Mouse (Mus musculus) monocyte, adult 59 days (primary cell): ENCODE data around the gene Yy1. TPM values are rescaled to one million over a fixed set of nuclear protein-coding genes. Genes with fewer than 3 reads are reported as not detected.

Experiments used
- total RNA-seq, 2 experiments: library from RNA; stranded (reverse); gene quantifications; one replicate each; pipeline ENCODE4 v1.2.4; 2023

The Yy1 gene
- total RNA-seq, result 10 to 100 TPM; 72.0 to 74.7 TPM

GRCm38 (mm10) chr12:108792546-108793452, at the start of gene Yy1:
Gene Yy1 (plus strand): TSS chr12:108792973.

GRCm38 (mm10) chr12:108835840-108836409, 43.2 kb downstream of the Yy1 start, which contains the start of the genes Slc25a29 and Slc25a47:
Gene Slc25a29 (minus strand): TSS chr12:108835883.
Gene Slc25a47 (plus strand): TSS chr12:108836046.

Other genes with a start within 250 kb of the Yy1 start
- gene Evl, start 238.3 kb upstream of the Yy1 start, total RNA-seq, result 100 to 1,000 TPM; 369 to 377 TPM
- not detected for gene Degs2, start 90.7 kb upstream of the Yy1 start, total RNA-seq
- 1 to 10 TPM; 1.1 to 3.2 TPM for gene Slc25a29, start 42.9 kb downstream of the Yy1 start, total RNA-seq
- 1 to 10 TPM; 1.7 to 2.7 TPM for gene Slc25a47, start 43.1 kb downstream of the Yy1 start, total RNA-seq
- 10 to 100 TPM in 1 of 2 experiments, 1 to 10 TPM in 1; 5.6 to 10.3 TPM for gene Wdr25, start 100.7 kb downstream of the Yy1 start, total RNA-seq
- gene Wars, start 101.2 kb downstream of the Yy1 start, total RNA-seq, result 10 to 100 TPM; 35.0 to 43.8 TPM